Mouse (Mus musculus) c-Kit-positive CD71-negative TER-119-negative erythroid progenitor cells, embryonic 14.5 days (primary cell): ENCODE results near the gene Zfp296.

Source experiments
- DNase-seq: peaks from one replicate; pipeline ENCODE4 v3.0.0-alpha.2; 2013; ENCODE audit warnings: low read depth

The Zfp296 gene

GRCm38 (mm10) chr7:19577141-19577852 lies at the start of gene Zfp296, which contains the start of gene Gemin7:
Gene Zfp296 (plus strand): TSS chr7:19577287.
Gene Gemin7 (minus strand): TSS chr7:19577595.
- DNase-seq = no peak

GRCm38 (mm10) chr7:19531077-19531476 lies 46.0 kb upstream of the Zfp296 start:
- DNase-seq = no peak

- DNase-seq = no peak
These were observed 44.8 kb upstream of the Zfp296 start for GRCm38 (mm10) chr7:19532240-19532639.

DNA sequence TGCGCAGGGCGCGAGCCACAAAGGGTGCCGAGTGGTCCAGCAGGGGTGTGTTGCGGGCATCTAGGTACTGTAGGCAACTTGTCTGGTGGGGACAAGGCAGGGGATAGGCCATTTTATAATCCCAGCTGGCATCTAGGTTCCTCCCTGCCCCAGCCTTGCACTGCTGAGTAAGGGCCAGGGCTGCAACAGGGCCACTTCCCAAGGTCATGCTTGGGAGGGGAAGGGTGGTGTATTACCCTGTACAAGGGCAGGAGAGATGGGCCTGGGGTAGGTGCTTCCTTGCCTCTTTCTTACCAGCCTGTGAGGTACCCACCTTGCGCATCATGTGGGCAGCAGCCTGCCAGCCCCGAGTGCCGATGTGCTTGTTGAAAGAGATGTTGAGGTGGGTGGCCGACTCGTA lies 42.4 kb upstream of the Zfp296 start:
- DNase-seq = no peak

- no peak for DNase-seq
These were observed 36.1 kb upstream of the Zfp296 start for GRCm38 (mm10) chr7:19540771-19541566.

GRCm38 (mm10) chr7:19541681-19542154 lies 35.4 kb upstream of the Zfp296 start:
- DNase-seq = no peak

- DNase-seq = no peak
These were observed 34.9 kb upstream of the Zfp296 start for GRCm38 (mm10) chr7:19542155-19542691.

GRCm38 (mm10) chr7:19543584-19543983 lies 33.5 kb upstream of the Zfp296 start:
- no peak for DNase-seq

DNA sequence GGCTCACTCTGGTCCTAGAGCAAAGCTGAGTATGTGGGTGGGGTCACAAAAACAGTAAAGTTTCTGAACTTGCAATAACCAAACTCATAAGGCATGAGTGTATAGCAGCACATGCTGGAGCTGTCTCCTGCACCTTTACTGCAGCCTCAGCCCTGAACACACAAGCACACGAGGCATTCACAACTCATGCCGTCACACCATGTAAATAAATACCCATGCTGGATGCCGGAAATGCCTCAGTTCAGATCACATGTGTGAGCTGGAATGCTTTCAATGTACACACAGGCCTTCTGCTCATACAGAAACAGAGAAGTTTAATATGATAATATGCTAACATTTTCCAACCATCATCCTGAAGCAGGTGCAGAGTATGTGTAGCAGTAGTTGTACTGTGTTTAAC lies 31.1 kb upstream of the Zfp296 start:
- DNase-seq = no peak

GRCm38 (mm10) chr7:19547344-19547969 lies 29.6 kb upstream of the Zfp296 start:
- no peak for DNase-seq

DNA sequence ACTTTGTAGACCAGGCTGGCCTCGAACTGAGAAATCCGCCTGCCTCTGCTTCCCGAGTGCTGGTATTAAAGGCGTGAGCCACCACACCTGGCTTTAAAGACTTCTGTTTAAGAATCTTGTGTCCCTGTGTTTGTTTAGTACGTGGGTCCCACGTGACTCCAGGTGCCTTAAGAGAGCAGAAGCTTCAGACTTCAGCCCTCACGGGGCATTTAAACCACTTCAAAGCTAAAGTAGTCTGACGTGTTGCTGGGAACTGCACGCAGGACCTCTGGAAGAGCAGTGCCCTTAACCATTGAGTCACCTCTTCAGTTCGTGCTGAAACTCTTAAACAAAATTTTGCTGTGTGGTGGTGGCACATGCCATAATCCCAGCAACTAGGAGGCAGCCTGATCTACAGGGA lies 27.7 kb upstream of the Zfp296 start:
- no peak for DNase-seq

DNA sequence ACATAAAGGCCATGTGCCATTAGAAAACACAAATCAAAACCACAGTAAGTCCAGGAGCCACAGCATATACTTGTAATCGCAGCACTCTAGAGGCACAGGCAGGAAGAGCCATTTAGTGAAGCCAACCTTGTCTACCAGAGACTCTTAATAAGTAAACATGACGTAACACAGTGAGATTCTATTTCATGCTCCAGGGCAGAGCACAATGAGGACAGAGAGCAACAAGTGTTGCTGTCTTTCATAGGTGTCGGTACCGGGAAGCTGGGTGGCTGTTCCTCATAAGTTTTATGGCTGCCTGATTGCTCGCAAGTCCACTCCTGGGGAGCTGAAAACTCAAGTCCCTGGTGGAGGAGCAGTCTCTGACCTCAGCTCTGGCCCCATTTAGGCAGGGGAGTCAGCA lies 25.5 kb upstream of the Zfp296 start:
- DNase-seq = no peak

GRCm38 (mm10) chr7:19552443-19552842 lies 24.6 kb upstream of the Zfp296 start:
- no peak for DNase-seq

DNA sequence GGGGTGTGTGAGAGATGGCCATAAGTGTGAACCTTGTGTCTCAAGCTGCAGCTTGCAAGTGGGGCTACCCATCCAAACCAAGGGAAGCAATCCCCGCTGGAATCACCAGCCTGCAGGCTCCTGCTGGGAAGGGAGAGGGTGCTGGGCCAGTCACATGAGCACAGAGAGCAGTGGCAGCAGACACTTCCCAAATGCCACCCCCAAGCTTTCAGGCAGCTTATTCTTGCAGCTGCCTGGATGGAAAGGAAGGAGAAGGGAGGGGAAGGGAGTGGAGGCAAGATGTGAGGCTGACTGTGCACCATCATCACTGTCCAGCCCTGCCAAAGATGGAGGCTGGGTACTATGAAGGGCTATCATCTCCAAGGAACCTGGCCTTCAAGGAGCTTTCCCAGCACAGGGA lies 22.9 kb upstream of the Zfp296 start:
- no peak for DNase-seq

DNA sequence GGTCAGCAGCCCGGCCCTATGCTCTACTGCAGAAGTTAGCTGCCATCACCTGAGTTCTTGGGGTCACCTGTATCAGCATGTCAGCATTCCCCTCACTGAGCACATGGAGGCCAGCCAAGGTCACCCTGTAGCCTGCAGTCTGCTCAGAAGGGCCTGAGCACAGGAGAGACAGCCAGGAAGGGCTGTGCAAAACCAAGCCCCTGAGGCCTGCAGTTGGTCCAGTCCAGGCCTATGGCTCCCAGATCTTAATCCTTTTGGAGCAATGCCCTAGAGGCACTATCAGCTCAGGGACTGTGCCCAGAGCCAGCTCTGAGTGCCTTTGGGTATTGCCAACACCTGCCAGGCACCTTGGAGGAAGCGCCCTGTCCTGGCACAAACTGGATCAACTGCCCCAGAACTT lies 20.0 kb upstream of the Zfp296 start:
- DNase-seq = no peak

DNA sequence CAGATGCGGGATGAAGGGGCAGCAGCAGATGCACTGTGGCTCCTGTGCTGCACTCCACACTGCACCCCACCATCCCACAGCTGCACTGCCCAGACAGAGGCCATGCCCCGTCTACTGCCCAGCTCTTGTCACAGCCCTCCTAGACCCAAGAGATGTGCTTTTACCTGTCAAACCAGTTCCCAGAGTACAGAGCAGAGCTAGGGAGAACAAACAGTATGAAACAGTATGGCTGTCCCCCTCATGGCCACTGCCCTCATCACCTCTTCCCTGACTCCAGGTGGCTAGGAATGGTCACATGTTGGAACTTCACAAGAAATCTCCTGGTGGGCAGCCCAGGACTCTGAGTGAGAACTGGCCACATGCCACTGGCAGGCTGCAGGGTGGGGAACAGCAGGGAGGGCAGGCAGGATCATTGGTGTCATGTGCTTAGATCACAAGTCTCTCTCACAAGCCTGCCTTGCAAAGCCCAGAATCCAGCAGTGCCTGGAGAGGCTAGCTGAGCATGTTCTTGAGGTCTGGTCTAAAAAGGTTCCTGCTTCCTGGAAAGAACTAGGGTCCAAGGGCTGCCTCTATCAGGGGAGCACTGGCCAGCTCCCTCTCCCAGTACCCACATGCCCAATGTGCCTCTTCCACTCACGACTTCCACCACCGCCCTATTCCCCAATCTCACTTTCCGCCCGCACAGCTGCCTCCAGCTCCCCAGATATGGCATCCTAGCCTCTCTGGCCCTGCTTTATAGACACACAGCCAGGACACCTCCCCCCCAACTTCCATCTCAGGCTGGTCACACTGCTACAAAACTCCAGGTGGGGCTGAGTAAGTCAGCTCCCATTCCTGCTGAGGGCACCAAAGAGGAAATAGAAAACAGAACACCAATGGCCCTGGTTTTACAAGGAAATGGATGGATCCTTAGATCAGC lies 18.8 kb upstream of the Zfp296 start:
- DNase-seq = no peak

GRCm38 (mm10) chr7:19558965-19559364 lies 18.1 kb upstream of the Zfp296 start:
- no peak for DNase-seq

DNA sequence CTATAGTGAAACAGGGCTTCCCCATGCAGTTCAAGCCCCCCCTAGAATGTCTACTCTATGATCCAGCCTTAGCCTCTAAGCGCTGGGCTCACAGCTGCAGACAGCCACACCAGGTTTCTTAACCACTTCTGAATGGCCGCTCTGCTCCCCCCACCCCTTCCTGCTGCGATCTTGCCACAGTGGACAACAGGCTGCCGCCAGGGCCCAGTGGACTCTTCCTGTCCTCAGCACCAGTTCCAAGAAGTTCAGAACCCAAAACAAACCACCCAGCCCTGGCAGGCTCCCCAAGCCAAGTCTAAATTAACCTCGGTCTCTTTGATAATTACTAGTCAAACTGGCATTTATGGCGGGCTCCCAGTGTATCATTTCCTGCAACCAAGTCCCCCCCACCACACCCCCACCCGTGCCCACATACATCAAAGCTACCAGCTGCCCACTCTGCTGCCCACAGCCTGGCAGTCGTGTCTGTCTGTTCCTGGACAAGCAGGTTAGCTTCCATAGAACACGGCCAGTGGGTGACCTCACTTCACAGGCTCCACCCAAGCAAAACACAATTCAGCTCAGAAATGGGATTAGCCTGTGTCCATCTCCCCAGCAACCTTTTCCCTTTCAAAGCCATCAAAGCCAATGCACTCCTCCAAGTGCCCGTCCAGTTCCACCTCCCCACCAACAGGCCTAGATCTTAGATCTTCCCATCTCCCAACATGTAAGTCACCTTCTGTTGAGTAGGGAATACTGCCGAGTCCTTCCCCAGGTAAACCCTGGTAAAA lies 16.4 kb upstream of the Zfp296 start:
- DNase-seq = no peak

DNA sequence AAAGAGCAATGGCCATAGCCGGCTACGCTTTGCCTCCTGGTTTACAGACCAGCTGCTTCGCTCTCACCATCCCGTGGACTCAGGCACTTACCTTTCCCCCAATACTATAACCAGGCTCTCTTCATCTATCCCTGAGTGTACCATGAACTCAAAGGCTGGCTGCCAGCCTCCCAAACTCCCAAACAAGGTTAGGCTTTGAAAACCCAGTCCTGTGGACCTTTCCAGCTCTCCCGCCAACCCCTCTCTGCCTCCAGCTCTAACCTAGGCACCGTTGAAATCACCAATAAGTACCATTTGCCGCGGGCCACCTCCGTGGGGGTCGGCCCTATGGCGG lies 15.7 kb upstream of the Zfp296 start:
- DNase-seq = no peak

DNA sequence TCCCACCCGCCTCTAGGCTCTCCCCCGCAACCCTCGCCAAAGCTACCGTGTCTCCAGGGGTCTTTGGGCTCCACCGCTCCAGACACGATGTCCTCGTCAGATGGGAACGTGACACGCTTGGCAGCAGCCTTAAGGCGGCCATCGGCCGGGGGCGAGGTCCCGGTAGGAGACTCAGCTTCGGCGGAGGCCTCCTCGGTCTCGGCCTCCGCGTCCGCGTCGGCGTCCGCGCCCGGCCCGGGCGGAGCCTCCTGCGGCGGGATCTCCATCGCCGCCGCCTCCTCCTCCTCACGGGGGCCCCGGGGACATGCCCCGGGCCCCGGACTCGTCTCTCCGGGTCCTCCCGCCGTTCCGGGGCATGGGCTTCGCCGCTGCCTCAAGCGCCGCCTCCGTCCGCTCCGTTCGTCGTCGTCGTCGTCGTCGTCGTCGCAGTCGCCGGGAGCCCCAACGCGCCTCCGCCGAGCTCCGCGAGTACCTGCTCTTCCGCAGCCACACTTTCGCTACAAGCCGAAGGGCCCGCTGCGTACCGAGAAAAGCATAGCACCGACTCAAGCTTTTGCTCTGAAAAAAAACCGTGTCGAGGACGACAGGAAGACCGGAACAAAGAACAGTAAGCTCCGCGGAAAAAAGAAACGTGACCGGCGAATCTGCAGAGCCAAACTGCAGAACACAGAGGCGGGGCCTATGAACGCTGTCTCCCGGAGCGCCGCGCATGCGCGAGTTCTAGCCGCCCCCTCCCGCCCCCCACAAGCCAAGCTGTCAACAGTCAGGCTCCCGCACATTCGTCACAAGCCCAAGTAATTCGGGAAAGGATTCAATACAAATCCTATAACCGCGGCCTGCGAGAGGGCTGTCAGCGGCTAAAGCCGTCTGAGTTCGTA lies 15.1 kb upstream of the Zfp296 start:
- peak; percentile 92 for DNase-seq
